Mouse (Mus musculus): ENCODE results near the gene Mapk8ip3.

Gene Mapk8ip3

GRCm38 (mm10) chr17:24902124-24902523 lies 34.7 kb downstream of the Mapk8ip3 start:
- DNase-seq (ENCODE audit: low spot score), result no peak

- DNase-seq (ENCODE audit: low spot score), result no peak
Observed at GRCm38 (mm10) chr17:24900014-24900413, 36.8 kb downstream of the Mapk8ip3 start.

- DNase-seq (ENCODE audit: low spot score), result no peak
Observed at GRCm38 (mm10) chr17:24899153-24899552, 37.6 kb downstream of the Mapk8ip3 start.

GRCm38 (mm10) chr17:24898041-24898854 lies 38.5 kb downstream of the Mapk8ip3 start:
- DNase-seq (ENCODE audit: low spot score), result no peak

GRCm38 (mm10) chr17:24897600-24897999 lies 39.2 kb downstream of the Mapk8ip3 start:
- DNase-seq (ENCODE audit: low spot score), result no peak

GRCm38 (mm10) chr17:24896993-24897269 lies 39.8 kb downstream of the Mapk8ip3 start:
- no peak for DNase-seq (ENCODE audit: low spot score)

GRCm38 (mm10) chr17:24896241-24896992 lies 40.4 kb downstream of the Mapk8ip3 start, which contains the start of gene Nme3:
Gene Nme3 (plus strand): TSS chr17:24896500.
- DNase-seq (ENCODE audit: low spot score), result peak; percentile 63

GRCm38 (mm10) chr17:24895571-24896240 lies 41.1 kb downstream of the Mapk8ip3 start:
- DNase-seq (ENCODE audit: low spot score), result no peak

- peak; percentile 64 for DNase-seq (ENCODE audit: low spot score)
Observed at GRCm38 (mm10) chr17:24894995-24895547, 41.7 kb downstream of the Mapk8ip3 start, which contains the start of the genes Eme2 and Mrps34. Gene Eme2 (minus strand): TSS chr17:24895087. Gene Mrps34 (plus strand): TSS chr17:24895116.

GRCm38 (mm10) chr17:24894061-24894994 lies 42.4 kb downstream of the Mapk8ip3 start:
- DNase-seq (ENCODE audit: low spot score), result no peak

- no peak for DNase-seq (ENCODE audit: low spot score)
Observed at GRCm38 (mm10) chr17:24893276-24893675, 43.5 kb downstream of the Mapk8ip3 start.

GRCm38 (mm10) chr17:24892785-24893184 lies 44.0 kb downstream of the Mapk8ip3 start:
- DNase-seq (ENCODE audit: low spot score), result no peak

- no peak for DNase-seq (ENCODE audit: low spot score)
Observed at GRCm38 (mm10) chr17:24891321-24891720, 45.5 kb downstream of the Mapk8ip3 start.

- DNase-seq (ENCODE audit: low spot score), result no peak
Observed at GRCm38 (mm10) chr17:24890151-24891092, 46.4 kb downstream of the Mapk8ip3 start.

GRCm38 (mm10) chr17:24888862-24889261 lies 47.9 kb downstream of the Mapk8ip3 start:
- no peak for DNase-seq (ENCODE audit: low spot score)

GRCm38 (mm10) chr17:24887291-24888080 lies 49.3 kb downstream of the Mapk8ip3 start:
- DNase-seq (ENCODE audit: low spot score), result no peak

GRCm38 (mm10) chr17:24886932-24887271 lies 49.9 kb downstream of the Mapk8ip3 start:
- DNase-seq (ENCODE audit: low spot score), result no peak

- peak; percentile 93 for DNase-seq (ENCODE audit: low spot score)
Observed at GRCm38 (mm10) chr17:24886134-24886931, 50.4 kb downstream of the Mapk8ip3 start, which contains the start of the genes Nubp2 and Spsb3. Gene Nubp2 (minus strand): TSS chr17:24886349. Gene Spsb3 (plus strand): TSS chr17:24886643.

Measured in spleen, adult 12 weeks (tissue).